Mouse (Mus musculus): Measurements from ENCODE around the gene Erc2.
A peak's percentile ranks its signal among the peaks of the same experiment; 100 is the strongest.

Gene Erc2

DNA sequence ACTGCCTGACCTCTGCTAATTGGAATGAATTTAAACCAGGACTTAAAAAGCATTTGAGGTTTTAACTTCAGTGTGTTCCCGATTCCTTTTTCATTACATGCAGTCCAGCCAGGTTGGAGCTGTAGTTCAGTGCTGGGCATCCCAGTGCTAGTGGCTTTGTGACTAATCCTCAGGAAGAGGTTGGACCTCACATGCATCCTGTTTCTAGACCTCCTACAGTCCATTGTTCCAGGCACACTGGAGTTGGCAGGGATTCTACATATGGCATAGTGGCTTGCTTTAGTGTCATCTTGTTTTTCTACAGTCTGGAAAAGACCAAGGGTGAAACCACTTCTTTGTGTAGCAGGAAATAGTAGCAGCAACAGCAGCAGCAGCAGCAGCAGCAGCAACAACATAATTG is 159.0 kb downstream of the Erc2 start:
- no peak for DNase-seq

DNA sequence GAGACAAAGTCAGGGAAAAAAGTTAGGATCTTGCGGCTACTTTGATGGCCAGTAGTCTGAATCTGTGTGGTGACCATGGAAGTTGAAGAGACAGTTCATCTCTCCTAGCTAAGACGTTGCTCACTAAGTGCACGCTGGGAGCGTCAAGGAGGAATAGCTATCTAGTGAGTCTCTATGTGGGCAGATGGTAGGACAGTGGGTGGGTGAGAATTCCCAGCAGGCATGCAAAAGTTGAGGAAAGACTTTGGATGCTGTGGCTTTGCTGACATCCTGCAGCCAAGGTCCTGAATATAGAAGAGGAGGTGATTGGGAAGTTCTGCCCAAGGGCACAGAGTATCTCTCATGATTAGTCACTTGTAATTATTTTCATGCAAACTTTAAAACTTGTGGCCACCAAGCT is 162.6 kb downstream of the Erc2 start:
- no peak for DNase-seq

DNA sequence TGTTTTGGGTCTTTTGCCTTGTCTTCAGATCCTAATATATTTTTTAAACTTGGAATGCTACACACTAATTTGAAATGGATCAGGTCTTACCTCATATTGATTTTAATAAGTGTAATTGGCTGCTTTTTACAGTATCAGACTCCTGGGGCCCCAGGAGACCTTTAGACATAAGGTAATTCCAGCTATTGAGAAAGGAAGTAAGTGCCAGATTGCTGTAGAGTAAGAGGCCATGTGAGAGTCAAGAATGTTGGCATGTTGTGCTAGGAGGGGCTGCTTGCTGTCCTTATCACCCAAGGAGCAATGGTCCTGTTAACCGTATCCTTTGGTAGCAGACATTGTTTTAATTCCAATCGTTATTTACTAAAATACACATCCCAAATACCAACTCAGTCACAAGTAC is 163.3 kb downstream of the Erc2 start:
- no peak for DNase-seq

DNA sequence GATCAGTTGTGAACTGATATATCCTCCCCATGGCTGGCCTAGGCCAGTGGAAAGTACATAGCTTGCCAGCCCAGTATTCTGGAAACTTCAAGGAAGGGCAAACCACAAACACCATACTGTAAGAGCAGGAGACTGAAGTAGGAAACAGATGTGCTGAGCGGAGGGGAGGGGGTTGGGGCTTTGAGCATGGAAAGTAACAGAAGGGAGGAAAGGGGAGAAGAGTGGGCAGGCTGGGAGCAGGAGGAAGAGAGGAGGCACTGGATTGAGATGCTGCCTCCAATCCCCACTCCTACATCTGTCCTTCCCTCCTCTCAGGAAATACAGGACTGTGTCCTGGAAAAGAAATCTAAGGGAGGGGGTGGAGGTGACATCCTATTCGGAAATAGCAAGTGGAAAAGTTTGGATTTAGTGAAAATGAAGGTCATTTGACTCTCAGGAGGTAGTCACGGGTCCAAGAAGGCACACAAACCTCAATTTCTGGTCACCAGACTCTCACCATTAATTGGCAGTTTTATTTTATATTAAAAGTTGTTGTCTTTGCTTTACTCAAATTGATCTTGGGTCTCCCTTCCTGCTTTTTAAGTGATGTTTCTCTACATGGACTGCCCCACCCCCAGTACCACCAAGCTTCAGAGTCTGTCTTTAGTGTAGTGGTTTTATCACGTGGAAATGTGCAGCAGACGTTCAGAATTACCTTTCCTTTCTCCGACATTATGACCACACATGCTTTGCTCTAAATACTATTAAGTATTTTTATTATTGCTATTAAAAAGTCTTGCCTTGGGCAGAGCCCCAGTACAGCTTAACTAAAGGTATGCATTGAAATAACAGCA is 167.1 kb downstream of the Erc2 start:
- DNase-seq: no peak

DNA sequence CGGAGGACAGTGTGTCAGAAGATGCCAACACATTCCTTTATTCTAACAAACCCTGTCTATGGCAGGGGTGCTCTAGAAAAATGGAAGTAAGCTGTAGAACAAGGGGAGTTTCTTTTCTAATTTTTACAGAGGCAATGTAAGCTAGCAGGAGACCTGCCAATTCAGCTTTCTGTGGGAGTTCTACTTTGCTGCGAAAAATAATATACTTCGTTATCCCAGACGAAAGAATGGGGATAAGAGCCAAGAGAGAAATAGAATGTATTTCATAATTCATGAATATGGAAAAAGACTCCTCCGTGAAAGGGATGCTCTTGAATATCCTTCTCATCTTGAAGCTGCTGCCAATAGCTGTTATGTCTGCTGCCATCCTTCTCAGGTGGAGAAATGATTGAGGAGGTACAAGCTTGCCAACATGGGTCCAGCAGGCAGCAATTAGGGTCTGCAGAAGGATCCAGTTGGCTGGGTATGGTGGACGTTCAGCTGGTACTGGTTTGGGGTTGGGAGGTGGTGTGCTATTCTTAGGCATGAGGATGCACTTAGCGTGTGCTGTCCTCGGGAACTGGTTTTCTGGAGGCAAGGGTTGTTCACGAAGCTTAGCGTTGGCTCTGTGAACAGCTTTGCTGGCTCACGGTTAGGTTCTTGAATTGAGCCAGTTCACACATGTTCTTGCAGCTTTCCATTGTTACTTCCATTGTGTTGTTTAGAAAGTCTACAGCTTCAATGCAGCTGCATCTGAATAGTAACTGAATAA is 176.1 kb downstream of the Erc2 start:
- DNase-seq: no peak

DNA sequence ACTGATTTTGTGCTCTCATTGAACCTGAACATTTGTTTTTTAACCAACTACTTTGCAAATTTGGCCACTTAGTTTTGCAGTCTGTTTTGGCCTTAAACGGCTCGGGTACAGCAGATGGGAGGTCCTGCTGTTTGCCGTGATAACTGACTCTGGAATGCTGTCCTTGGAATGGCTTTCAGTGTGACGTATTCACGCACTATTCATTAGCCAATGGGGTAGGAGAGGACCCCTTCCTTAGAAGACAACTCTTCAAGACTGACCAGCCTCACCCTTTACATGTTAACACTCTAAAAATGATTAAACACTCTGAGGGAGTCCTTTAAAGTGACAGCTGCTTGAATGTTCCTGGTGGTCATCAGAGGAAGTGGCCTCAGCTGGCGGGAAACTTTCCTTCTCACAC is 178.5 kb downstream of the Erc2 start:
- DNase-seq: no peak

DNA sequence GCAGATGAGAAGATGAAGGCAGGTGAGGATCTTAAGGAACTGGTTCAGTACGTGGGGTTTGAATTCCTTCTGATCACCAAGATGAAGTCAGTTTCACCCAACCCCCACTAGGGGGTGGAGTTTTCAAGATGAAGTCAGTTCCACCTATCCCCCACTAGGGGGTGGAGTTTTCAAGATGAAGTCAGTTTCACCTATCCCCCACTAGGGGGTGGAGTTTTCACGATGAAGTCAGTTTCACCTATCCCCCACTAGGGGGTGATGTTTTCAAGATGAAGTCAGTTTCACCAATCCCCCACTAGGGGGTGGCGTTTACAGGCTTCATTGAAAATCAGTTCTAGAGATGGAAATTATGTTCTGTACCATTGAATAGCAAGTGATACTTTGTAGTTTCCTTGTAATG is 181.7 kb downstream of the Erc2 start:
- DNase-seq: peak; percentile 80

DNA sequence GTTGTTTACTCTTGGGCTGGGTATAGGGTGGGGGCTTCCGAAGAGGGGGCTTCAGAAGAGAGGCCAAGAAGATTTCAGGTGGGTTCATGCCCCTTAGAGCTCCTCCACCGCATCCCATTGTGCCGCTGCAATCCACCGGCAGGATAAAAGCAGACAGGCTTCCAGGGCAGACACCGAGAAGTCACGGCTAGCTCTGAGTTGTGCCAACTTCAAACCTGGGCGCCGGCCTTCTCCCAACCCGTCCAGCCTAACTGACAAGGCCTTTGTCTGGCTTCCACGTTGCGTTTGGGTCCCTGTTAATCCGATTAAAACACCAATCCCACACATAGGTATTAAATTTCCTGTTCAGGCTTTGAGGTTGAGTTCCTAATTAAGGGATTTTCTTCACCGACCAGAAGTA is 182.8 kb downstream of the Erc2 start:
- DNase-seq: peak; percentile 60

DNA sequence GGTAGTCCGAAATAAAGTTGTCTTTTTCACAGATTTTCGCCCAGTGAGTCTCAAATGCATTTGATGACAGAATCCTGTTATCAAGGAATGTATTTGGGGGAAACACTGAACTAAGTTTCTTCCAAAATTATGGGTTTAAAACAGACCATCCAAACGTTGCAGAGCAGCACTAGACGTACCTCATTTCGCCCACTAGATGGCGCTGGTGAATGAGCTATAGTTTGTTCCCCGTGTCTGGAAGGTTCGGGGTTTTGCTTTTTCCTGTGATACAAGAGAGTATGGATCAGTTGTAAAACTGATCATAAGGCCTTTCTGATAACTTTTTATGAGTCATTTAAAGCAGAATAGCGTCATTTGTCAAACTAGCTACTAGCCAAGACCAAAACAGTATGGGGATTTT is 185.9 kb downstream of the Erc2 start:
- DNase-seq: peak; percentile 73

DNA sequence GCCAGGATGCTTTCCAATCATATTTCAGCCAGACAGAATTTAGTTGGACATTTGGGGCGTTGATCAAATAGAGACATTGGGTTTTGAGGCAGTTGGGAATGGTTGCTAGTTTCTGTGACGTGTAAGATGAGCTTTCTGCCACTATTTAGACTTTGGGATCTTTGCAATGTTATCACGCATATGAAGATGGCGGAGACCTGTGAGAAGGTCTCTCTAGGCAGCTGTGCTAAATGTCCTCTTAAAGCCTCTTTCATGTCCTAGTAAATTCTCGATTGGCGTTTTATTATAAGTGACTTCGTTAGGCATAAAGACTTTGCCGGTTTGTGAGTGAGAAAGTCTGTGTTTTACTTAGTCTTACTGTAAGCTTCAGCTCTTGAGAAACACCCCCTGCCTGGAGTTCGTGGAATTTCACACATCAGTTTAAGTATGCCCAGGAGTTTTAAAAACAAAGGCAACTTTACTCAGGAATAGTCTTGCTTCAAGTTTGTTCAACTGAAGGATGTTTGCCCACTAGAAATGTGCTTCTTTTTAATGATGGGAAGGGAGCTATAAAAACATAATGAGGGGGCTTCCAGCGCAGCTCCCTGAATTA is 186.4 kb downstream of the Erc2 start:
- peak; percentile 11 for DNase-seq

DNA sequence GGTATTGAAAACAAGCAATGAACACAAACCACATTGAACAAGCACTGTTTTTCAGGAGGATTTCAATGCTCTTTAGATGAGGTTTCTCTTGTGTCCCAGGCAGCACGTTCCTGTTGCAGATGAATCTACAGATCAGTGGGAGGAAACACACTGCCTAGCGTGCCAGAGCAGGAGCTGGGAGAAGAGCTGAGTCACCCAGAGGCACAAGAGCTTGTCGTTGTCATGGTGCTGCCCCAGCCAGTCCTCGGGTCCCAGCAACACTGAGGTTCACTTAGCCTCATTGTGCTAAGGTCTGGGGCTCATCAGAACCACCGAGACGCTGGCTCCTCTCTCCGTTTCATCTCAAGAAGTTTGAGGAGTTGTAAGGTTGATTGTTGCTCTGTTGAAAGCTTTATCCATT is 188.6 kb downstream of the Erc2 start:
- DNase-seq: peak; percentile 67

DNA sequence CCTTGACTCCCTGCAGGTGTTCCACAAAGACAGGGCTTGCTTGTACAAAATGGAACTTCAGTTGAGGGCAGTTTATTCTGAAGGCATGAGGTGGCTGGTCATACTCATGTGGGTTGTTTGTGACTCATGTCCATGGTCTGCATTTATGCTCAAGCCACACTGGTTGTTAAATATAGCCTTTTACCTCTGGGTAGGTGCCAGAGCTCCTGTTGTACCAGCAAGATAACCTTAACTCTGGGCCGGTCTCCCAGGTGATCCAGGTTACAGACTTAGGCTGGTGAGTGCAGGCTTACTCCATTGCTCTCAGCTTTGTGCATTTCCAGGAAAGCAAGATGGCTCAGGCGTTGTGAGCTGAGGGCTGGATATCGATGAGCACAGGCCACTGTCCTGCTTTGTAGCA is 189.4 kb downstream of the Erc2 start:
- DNase-seq: no peak

DNA sequence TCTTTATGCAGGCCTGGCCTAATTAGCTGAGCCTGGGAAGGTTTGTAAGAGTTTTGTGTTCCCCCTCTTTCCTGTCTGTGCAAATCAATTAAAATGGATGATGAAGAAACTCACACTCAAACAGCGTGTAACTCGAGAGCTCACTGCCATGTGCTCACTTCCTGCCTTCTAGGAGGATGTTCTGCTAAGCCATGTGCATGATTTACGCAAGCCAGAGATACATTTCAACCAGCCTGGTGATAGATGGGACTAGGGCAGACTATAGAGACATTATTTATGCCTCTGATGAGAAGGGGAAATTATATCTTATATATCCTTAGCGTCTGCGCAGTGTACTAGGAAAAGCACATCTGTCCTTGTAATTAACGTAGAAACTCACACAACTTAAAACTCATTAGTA is 193.5 kb downstream of the Erc2 start:
- DNase-seq: peak; percentile 12

DNA sequence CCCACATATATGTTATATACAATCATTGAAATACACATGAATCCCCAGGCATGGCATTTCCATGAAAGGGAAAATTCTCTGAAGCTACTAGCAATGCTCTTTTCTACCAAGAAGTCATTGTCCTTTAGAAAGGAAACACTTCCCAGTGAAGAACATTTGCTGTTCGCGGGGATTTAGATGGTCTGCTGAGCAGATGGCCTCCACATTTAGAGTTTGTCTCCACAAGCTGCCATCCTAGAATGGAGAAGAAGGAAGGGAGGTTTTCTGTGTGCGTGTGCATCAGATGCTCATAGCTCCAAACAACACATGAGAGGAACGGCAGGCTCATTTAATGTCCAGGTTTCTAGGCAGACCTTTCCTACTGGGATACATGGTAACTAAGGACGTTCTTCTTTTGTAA is 196.8 kb downstream of the Erc2 start:
- DNase-seq: no peak

DNA sequence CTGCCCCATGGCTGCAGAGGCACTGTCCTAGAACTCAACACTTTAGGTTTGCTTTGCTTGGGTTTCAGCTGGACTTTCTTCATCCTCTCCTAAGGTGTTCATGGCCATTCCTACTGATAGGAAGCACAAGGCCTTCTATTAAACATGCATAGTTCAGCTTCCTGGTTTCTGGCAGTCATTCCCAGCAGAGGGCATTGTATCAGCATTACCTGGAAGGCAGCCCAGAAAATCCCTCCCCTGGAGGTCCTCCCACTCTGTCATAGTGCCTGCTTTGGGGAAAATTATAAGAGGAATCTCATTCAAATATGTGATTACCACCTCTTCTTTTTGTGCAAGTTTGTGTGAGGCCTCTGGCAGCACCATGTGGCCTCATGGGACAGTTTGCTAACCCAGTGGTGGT is 199.6 kb downstream of the Erc2 start:
- no peak for DNase-seq

DNA sequence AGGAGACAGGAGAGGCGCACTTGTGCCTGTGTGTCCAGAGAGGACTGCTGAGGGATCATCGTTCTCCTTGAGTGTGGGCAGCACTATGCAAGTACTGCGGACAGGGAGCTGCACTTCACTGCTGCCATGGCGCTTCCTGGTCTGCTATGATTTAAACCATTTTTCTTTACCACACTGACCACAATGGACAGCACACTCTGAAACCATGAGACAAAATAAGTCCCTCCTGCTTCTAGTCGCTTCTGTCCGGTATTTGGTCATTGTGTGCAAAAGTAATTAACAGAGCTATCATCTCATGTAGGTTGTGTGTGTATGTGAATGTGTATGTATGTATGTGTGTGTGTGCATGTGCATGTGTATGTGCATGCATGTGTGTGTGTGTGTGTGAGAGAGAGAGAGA is 200.3 kb downstream of the Erc2 start:
- DNase-seq: no peak

DNA sequence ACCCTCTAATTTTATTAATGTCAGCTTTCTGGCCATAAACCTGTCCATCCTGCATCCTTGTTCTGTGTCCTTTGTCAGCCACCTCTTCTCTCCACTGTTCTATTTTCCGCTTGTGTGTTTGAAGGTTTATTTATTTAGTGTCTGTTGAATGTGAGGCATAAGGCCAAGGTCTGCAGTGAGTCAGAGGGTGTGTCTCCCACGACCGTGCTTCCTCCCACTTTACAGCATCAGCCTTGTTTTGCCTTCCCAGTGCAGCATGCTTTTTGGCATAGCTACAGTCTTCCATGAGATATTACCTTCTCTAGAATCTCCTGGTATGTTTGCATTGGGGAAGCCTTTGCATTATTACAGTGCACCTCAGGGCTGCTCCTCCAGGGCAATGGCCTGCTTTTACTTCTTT is 200.8 kb downstream of the Erc2 start:
- DNase-seq: no peak

DNA sequence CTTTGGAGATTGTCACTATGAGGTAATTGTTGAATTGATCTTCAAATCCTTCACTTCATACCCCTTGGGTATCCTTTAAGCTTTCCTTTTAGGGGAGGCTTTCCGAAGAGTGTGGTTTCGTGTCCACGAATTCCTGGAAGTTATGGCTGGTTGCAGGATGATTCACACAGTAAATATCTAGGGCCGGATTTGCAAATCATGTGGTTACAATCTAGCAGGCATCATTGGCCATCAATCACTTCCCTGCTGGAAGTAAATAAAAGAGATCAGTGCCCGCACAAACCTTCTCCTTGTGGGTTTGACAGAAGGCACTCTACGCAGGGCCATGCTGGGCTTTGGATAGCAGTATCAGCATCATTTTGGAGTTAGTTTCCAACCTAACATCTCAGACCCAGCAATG is 201.7 kb downstream of the Erc2 start:
- DNase-seq: no peak

DNA sequence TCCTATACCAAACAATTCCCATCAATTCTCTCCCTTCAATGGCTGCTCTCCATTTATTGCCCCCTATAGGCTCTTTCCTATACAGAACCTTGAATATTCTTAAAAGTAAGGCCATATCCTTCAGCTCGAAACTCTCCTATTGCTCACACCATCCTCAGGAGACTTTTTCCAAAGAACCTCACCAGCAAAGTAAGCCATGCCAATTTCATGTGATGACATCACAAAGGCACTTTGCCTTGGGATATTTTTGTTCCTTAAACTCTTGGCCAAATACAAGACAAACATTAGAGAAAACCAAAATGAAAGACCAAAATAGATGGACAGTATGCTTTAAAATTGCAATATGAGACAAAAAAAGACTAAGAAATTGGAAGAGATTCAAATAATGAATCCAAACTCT is 204.6 kb downstream of the Erc2 start:
- no peak for DNase-seq

DNA sequence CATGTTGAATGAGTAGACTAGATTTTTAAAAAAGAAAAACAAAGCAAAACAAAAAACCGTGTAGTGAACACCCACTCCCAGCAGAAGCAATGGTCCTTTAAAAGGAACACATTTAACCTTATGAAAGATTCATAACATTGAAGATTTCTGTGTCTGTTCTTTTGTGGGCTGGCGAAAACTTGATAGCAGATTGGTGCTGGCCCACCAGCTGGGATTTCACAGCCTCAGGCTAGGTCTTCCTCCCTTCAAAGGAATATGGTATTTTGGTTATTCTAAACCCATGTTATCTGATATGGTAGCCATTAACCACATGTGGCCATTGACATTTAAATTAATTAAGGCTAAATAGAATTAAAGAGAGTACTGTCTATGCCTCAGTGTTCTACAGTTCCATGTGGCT is 205.9 kb downstream of the Erc2 start:
- DNase-seq: no peak

DNA sequence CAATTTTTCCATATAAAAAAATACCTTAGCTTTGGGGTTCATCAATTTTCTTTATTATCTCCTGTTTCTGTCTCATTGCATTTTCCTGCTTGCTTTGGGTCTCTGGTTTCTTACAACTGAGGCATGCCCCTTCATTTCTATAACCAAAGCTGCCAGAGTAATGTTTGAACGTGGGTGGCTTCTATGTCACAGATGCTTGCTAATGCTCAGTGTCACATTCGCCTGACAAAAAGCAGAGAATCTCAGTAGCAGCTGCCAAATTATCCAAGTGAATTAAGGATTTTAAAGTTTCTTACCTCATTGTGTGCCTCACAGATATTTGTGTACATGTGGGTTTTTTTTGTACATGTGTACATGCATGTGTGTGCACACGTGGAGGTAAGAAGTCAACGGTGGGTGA is 210.0 kb downstream of the Erc2 start:
- no peak for DNase-seq

DNA sequence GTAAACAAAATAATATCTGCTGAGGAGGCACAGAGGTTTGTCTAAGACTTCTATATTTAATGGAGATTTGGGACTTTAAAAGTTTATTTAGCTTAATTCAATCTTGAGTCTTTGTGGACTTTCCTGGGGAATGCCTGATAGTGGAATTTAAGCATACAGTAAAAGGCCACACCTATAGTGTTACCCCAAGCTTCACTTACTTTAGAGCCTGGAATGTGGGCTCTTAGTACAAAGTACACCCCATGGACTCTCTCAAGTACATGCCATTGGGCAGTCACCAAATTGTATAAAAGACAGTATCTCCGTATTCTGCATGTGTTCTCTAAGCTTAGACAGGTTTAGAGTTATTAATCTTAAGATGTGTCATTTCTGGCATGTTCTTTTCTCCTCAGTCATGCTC is 213.1 kb downstream of the Erc2 start:
- no peak for DNase-seq

DNA sequence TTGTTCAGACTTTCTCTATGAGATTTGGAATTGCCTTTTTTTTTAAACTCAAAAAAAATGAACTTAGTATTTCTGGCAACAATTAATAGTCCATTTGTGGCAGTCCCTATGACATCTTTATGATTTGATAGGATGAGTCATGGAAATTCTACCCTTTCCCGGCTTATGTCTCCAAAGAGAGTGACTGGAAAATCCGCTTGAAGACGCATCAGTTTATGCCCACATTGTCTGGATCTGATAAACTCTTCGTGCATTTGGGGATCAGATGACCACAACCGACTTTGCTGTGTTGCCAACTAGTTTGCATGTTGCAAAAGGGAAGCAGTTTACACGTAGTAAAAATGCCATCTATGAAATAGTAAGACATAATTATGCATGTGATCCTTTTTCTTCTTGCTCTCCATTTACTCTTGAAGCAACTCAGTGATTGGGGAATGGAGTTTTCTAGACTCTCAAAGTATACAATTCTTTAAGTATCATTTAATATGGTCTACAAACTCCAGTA is 215.4 kb downstream of the Erc2 start:
- no peak for DNase-seq

DNA sequence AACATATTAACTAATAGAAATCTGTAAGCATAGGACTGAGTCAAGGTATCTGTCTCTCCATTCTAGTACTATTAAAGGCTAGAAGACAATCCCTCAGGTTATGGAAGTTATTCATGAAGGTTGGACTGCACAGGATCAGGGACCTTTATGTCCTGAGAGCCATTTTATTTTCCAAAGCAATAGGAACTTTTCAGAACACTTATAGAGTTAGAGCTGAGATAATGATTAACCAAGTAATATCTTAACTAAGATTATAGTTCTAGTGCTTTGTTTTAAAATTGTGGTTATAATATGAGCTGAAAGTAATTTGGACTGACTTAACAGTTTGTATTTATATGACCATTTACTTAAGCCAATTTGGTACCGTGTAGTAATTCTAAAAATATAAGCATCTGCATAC is 217.9 kb downstream of the Erc2 start:
- DNase-seq: no peak
